In genomic region chr7:44647042-44647724, GRCm38 (mm10) we compare ENCODE assay signal across 8 mouse cellular contexts. TPM values are rescaled to one million over a fixed set of nuclear protein-coding genes. Genes with fewer than 3 reads are reported as not detected.
DNase-seq lines count a peak whose midpoint lies in the region; ATAC-seq lines count a peak whose summit lies in the region.

No protein-coding gene starts in this region.

- 48% methylated on average over 7 of the region's 7 CpGs for WGBS in forebrain, embryonic 16.5 days

- DNase-seq in A20 (ENCODE audit: low read depth, low spot score) = peak; percentile 88
- DNase-seq in CD8-positive naive resting alpha-beta T cell, adult 2 months (ENCODE audit: low read depth in 2 of 2, low spot score in 2 of 2) = peak; percentile 32 to 70
- DNase-seq in c-Kit-positive CD71-positive TER-119-negative erythroid progenitor cells, embryonic 14.5 days (ENCODE audit: low read depth) = peak; percentile 34
- peak; percentile 38 to 78 for DNase-seq in kidney, adult 8-10 months
- peak; percentile 70 to 78 for DNase-seq in lung, adult 18-20 months
- DNase-seq in right cerebral cortex, adult 2 months (ENCODE audit: low spot score in 2 of 2) = peak; percentile 84 to 85

- peaks cover 4% of the 10 kb centered on the region; the same call in 1 of the 2 replicates for H3K27me3 ChIP-seq in forebrain, embryonic 16.5 days (replicated peaks; ENCODE audit: control insufficient read depth, insufficient read depth, low read length)

- no peak overlapping the region for H3K4me3 ChIP-seq in forebrain, embryonic 16.5 days (replicated peaks; ENCODE audit: low read length)

- peaks cover 7% of the 10 kb centered on the region for H3K4me1 ChIP-seq in forebrain, embryonic 16.5 days (replicated peaks; ENCODE audit: control insufficient read depth, insufficient read depth, low read length)

- no peaks in the 10 kb centered on the region for H3K9me3 ChIP-seq in forebrain, embryonic 16.5 days (ENCODE audit: control insufficient read depth, low read length)

- H3K4me2 ChIP-seq in forebrain, embryonic 16.5 days (ENCODE audit: low read length) = no peak overlapping the region

- no peak overlapping the region for H3K27ac ChIP-seq in forebrain, embryonic 16.5 days (ENCODE audit: low read length)

- ATAC-seq in forebrain, embryonic 16.5 days = peak; percentile 72
- no peak for ATAC-seq in activated CD4-positive, CD25-positive, alpha-beta regulatory T cell, adult 4 months

- no peaks in the 10 kb centered on the region for H3K36me3 ChIP-seq in forebrain, embryonic 16.5 days (ENCODE audit: control insufficient read depth, insufficient read depth)

- no peak overlapping the region for H3K9ac ChIP-seq in forebrain, embryonic 16.5 days (replicated peaks; ENCODE audit: low read depth, low read length)

RNA-seq across cellular contexts. Expression of gene Myh14, which starts 23.5 kb away (rescaled TPM):
- polyA plus RNA-seq in forebrain, embryonic 16.5 days (2015; fragmentation: Nextera tagmentation; extraction: Ambion mirVana) = 1.6 and 1.7 TPM in 2 replicates
- polyA plus RNA-seq in activated CD4-positive, CD25-positive, alpha-beta regulatory T cell, adult 4 months (2017; shearing (Covaris generic)) = under 1 TPM in 1 of 2 experiments, not detected in 1; 0.38 TPM

RNA-seq across cellular contexts. Expression of gene Kcnc3, which starts 56.7 kb away (rescaled TPM):
- 2.8 and 4.0 TPM in 2 replicates for polyA plus RNA-seq in forebrain, embryonic 16.5 days (2015; fragmentation: Nextera tagmentation; extraction: Ambion mirVana)
- polyA plus RNA-seq in activated CD4-positive, CD25-positive, alpha-beta regulatory T cell, adult 4 months (2017; shearing (Covaris generic)) = not detected

Comparison
In these comparisons a context has a peak if more than half of its experiments do, and no peak if none do; other contexts are left out.
1. DNase-seq: peak in every context shown above with its lines; median percentile 88 in A20; 84 in right cerebral cortex, adult 2 months; 74 in lung, adult 18-20 months; 58 in kidney, adult 8-10 months; 51 in CD8-positive naive resting alpha-beta T cell, adult 2 months; 34 in c-Kit-positive CD71-positive TER-119-negative erythroid progenitor cells, embryonic 14.5 days.